Mouse (Mus musculus) bone marrow macrophage, adult 2 months (primary cell): ENCODE measurements around the gene Ftsj1. TPM values are rescaled to one million over a fixed set of nuclear protein-coding genes. Genes with fewer than 3 reads are reported as not detected.

Experiments used
- H3K27ac ChIP-seq: 2 replicates; pipeline ENCODE4 v1.5.1; 2012; ENCODE audit warnings: low read depth, low read length; ENCODE audit not compliant: insufficient read depth
- H3K4me1 ChIP-seq: 2 replicates; pipeline ENCODE4 v1.6.1; 2012; ENCODE audit warnings: low read length; ENCODE audit not compliant: control insufficient read depth, insufficient read depth
- H3K4me3 ChIP-seq: 2 replicates; pipeline ENCODE4 v1.5.1; 2012; ENCODE audit warnings: mild to moderate bottlenecking, low read length, moderate library complexity; ENCODE audit not compliant: insufficient read depth
- CTCF ChIP-seq: IDR thresholded peaks from 2 replicates; pipeline ENCODE4 v1.5.1; 2012; ENCODE audit warnings: low read depth, mild to moderate bottlenecking, low read length, moderate library complexity
- POLR2A ChIP-seq: IDR thresholded peaks from 2 replicates; pipeline ENCODE4 v1.6.1; 2012; ENCODE audit warnings: mild to moderate bottlenecking, low read depth, low read length, borderline replicate concordance
- polyA plus RNA-seq: library from polyadenylated mRNA; stranded (reverse); fragments of >200 nt; gene quantifications from 2 replicates; pipeline ENCODE4 v1.2.4, GENCODE M21; 2012; ENCODE audit not compliant: missing spikeins, insufficient read depth, insufficient read length

Gene Ftsj1
- polyA plus RNA-seq, 1 experiment: 10.5 TPM

GRCm38 (mm10) chrX:8251789-8252333, 345 bp downstream of the Ftsj1 start:
- Histone ChIP-seq H3K4me1 (no peaks in the 10 kb centered on the region), H3K4me3 (peak overlapping the region; percentile 80), H3K27ac (no peak overlapping the region)
- TF ChIP-seq CTCF (no peak), POLR2A (no peak)

DNA sequence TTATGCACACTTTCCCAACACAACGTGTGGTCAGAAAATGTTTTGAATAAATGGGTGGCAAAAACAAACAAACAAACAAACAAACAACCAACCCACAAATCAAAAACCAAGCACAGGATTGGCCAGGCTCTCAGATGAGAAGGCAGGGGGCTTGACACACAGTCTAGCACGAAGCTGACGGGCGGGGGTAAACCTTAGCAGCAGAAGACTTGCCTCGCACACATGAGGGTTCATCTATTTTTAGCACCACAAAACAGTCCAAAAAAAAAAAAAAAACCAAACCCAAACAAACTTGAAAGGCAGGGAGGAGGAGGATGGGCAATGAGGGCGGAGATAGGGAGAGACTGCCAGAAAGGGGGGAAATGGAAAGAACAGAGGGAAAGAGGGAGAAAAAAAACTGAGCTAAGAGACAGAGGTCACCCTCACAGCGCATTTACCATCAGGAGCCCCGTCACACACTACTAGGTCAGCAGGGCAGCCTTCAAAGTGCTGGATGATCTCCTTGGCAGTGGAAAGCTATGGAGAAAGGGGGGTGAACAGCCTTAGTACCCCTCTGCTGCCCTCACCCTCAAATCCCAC, 3.6 kb downstream of the Ftsj1 start:
- H3K4me3 ChIP-seq: no peak overlapping the region
- no peaks in the 10 kb centered on the region for H3K4me1 ChIP-seq
- TF ChIP-seq POLR2A: no peak
- H3K27ac ChIP-seq: no peak overlapping the region

DNA sequence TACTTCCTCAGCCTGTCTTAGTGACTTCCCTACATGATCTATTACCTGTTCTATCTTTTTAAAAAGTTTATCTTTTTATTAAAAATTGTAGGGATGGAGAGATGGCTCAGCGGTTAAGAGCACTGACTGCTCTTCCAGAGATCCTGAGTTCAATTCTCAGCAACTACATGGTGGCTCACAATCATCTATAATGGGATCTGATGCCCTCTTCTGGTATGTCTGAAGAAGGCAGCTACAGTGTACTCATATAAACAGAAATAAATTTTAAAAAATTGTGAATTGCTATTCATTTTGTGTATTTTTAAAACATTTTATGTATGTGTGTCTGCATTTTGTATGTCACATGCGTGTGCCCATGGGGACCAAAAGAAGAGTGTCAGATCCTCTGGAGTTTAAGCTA, 4.5 kb downstream of the Ftsj1 start:
- Histone ChIP-seq H3K4me3 (no peak overlapping the region), H3K27ac (no peak overlapping the region), H3K4me1 (no peaks in the 10 kb centered on the region)
- TF ChIP-seq CTCF: no peak
- TF ChIP-seq POLR2A: no peak

GRCm38 (mm10) chrX:8238804-8239395, 13.3 kb downstream of the Ftsj1 start:
- TF ChIP-seq POLR2A: no peak
- TF ChIP-seq CTCF: no peak
- H3K27ac ChIP-seq: no peak overlapping the region
- H3K4me1 ChIP-seq: no peaks in the 10 kb centered on the region
- H3K4me3 ChIP-seq: no peak overlapping the region

DNA sequence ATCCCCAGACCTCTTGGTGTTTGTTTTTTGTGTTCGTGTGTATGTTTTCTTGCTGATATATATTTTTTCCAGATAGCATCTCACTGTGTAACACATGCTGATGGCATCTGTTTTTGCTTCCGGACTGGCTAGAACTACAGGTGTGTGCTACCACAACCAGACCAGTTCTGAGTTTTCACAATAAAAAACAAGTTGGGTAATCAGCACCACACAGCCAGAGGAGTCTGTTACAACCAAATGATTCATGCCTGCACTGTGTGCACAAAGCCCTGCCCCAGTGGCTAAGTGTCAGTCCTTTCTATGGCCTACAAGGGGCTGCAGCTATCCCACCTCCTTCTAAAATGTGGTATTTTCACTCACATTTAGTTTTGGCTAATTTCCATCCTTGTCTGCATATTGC, 15.5 kb downstream of the Ftsj1 start:
- TF ChIP-seq CTCF (no peak), POLR2A (no peak)
- no peaks in the 10 kb centered on the region for H3K4me1 ChIP-seq
- no peak overlapping the region for H3K27ac ChIP-seq
- H3K4me3 ChIP-seq: no peak overlapping the region

DNA sequence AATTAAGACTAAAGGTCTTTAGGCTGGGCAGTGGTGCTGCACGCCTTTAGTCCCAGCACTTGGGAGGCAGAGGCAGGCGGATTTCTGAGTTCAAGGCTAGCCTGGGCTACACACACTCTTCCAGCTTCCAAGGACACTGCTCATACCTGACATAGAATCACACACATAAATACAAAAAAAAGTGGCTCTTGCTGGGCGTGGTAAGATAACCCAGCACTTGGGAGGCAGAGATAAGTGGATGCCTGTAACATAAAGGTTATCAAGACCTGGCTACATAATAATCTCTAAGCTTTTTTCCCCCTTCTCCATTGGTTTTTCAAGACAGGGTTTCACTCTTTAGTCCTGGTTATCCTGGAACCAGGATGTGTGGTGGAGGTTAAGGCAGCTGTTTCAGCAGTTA, 18.6 kb downstream of the Ftsj1 start:
- Histone ChIP-seq H3K27ac (no peak overlapping the region), H3K4me1 (no peaks in the 10 kb centered on the region), H3K4me3 (no peak overlapping the region)
- TF ChIP-seq CTCF (no peak), POLR2A (no peak)

DNA sequence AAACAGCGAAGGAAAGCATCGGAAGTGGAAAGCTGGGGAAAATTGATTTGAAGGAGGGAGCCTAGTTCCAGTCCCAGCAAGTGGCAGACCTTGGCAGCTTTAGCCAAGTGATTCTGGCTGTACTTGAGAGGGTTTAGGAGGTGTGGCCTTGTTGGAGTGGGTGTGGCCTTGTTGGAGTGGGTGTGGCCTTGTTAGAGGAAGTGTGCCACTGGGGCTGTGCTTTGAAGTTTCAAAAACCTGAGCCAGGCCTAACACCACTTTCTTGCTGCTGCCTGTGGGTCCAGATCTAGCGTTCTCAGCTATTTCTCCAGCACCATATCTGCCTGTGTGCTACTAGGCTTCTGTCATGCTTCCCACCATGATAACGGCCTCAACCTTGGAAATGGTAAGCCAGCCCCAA, 21.9 kb downstream of the Ftsj1 start:
- TF ChIP-seq CTCF (no peak), POLR2A (no peak)
- H3K27ac ChIP-seq: no peak overlapping the region
- no peaks in the 10 kb centered on the region for H3K4me1 ChIP-seq
- H3K4me3 ChIP-seq: no peak overlapping the region

- Histone ChIP-seq H3K4me3 (no peak overlapping the region), H3K4me1 (no peaks in the 10 kb centered on the region), H3K27ac (no peak overlapping the region)
- no peak for TF ChIP-seq POLR2A
- TF ChIP-seq CTCF: no peak
These were observed 28.7 kb downstream of the Ftsj1 start for GRCm38 (mm10) chrX:8223473-8223872.

DNA sequence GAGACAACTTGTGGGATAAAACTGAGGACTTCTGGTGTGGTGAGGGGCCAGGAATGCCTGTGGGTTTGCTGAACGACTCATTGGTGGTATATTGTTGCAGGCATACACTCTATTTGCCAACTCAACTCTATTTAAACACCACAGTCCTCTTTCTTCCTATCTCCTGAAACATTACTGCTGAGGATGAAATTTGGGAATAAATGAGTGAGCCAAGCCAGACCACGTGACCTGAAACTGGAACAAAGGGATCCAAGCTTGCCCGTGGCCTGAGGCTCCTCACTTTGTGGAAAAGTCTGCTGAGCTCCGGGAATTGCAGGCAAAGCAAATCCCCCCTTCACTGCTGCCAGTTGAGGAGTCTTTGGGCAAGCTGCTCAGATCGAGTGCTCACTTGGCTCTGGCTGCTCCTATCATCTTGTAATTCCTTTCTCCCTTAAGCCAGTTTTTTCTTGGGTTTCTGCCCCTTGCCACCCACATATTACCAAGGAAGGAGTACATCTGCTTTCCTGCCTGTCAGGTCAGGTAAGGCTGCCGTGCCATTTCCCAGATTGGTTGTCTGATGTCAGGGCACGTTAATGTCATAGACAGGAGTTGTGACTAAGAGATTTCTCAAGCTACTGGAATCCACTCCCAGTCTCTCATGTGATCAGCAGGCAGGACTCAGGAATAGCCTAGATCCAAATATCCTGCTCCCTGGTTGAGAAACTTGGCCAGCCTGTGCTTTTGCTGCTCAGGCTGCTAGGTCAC, 29.4 kb downstream of the Ftsj1 start:
- Histone ChIP-seq H3K27ac (no peak overlapping the region), H3K4me3 (no peak overlapping the region), H3K4me1 (no peaks in the 10 kb centered on the region)
- TF ChIP-seq CTCF (no peak), POLR2A (no peak)

- no peak overlapping the region for H3K27ac ChIP-seq
- H3K4me3 ChIP-seq: no peak overlapping the region
- TF ChIP-seq CTCF: no peak
- no peaks in the 10 kb centered on the region for H3K4me1 ChIP-seq
These were observed 29.9 kb downstream of the Ftsj1 start for GRCm38 (mm10) chrX:8222296-8222677.
